Mouse (Mus musculus) spleen, adult 2 months (tissue): ENCODE measurements around the gene 5430419D17Rik.

Experiments used
- CTCF ChIP-seq: fragments of 200-500 bp; IDR thresholded peaks from 2 replicates; pipeline ENCODE4 v1.5.1; 2011; ENCODE audit warnings: mild to moderate bottlenecking, inconsistent platforms; ENCODE audit not compliant: insufficient read depth, insufficient read length, insufficient replicate concordance; ENCODE audit errors: extremely low read depth
- POLR2A ChIP-seq: fragments of 200-500 bp; IDR thresholded peaks from 2 replicates; pipeline ENCODE4 v1.6.1; 2011; ENCODE audit warnings: low read depth, low read length, inconsistent platforms

- TF ChIP-seq CTCF (no peak), POLR2A (no peak)
These were observed 21.2 kb upstream of the 5430419D17Rik start for GRCm38 (mm10) chr7:131153044-131153443.
